Mouse (Mus musculus): ENCODE measurements around the gene Prkce.

GRCm38 (mm10) chr17:86465865-86466264, 298.3 kb downstream of the Prkce start:
- TF ChIP-seq CTCF (IDR thresholded peaks at IDR 0.05; ENCODE audit: low read depth) (no peak), EP300 (IDR thresholded peaks at IDR 0.05; ENCODE audit: low read depth) (no peak)
